Mouse (Mus musculus) activated CD4-positive, CD25-positive, alpha-beta regulatory T cell, adult 9 weeks (primary cell): ENCODE results near the gene Smg6. TPM values are rescaled to one million over a fixed set of nuclear protein-coding genes. Genes with fewer than 3 reads are reported as not detected.

Source experiments
- polyA plus RNA-seq: library from polyadenylated mRNA; unstranded; fragments of 100-300 nt; shearing (Covaris generic); gene quantifications from one replicate; pipeline ENCODE4 v1.2.1, GENCODE M21; 2017

Smg6 gene
- 40.0 TPM for polyA plus RNA-seq

GRCm38 (mm10) chr11:74925577-74926387 is at the start of gene Smg6, which contains the start of gene Srr:
TSS of gene Smg6 (plus strand) at chr11:74925823.
TSS of gene Srr (minus strand) at chr11:74925948.

GRCm38 (mm10) chr11:74896901-74897677 is 28.5 kb upstream of the Smg6 start, which contains the start of gene Sgsm2:
TSS of gene Sgsm2 (minus strand) at chr11:74897060.

GRCm38 (mm10) chr11:74897678-74898516 is 27.7 kb upstream of the Smg6 start, which contains the start of gene Tsr1:
TSS of gene Tsr1 (plus strand) at chr11:74898071.

GRCm38 (mm10) chr11:75169405-75170080 is 243.9 kb downstream of the Smg6 start, which contains the start of gene Hic1:
TSS of gene Hic1 (minus strand) at chr11:75169519.

GRCm38 (mm10) chr11:75178672-75179208 is 253.1 kb downstream of the Smg6 start, which contains the start of gene Ovca2:
TSS of gene Ovca2 (minus strand) at chr11:75178835.

GRCm38 (mm10) chr11:75190905-75191441 is 265.4 kb downstream of the Smg6 start, which contains the start of gene Dph1:
TSS of gene Dph1 (minus strand) at chr11:75191241.

GRCm38 (mm10) chr11:75193256-75194071 is 267.8 kb downstream of the Smg6 start, which contains the start of gene Rtn4rl1:
TSS of gene Rtn4rl1 (plus strand) at chr11:75193783.

Other genes with a start within 250 kb of the Smg6 start
- 78.0 TPM for gene Pafah1b1, start 201.2 kb upstream of the Smg6 start, polyA plus RNA-seq
- gene Mettl16, start 155.0 kb upstream of the Smg6 start, polyA plus RNA-seq, result 48.8 TPM
- gene Mnt, start 94.9 kb upstream of the Smg6 start, polyA plus RNA-seq, result 7.1 TPM
- 1.7 TPM for gene Sgsm2, start 28.8 kb upstream of the Smg6 start, polyA plus RNA-seq
- gene Tsr1, start 27.8 kb upstream of the Smg6 start, polyA plus RNA-seq, result 63.6 TPM
- gene Srr, start 125 bp downstream of the Smg6 start, polyA plus RNA-seq, result 11.8 TPM
- 1.0 TPM for gene Hic1, start 243.7 kb downstream of the Smg6 start, polyA plus RNA-seq